Mouse (Mus musculus) liver, embryonic 16.5 days (tissue): ENCODE measurements around the gene Gm28778. TPM values are rescaled to one million over a fixed set of nuclear protein-coding genes. Genes with fewer than 3 reads are reported as not detected.
"Not testable (repeated sequence)": the region's sequence is repeated elsewhere in the genome, so short reads cannot be mapped to it uniquely, and the experiment has no call there.

Experiments
- ATAC-seq: fragments of 200-750 bp; cut with Nextera tagmentation; 2 replicates; pipeline ENCODE4 v1.8.0; 2017; ENCODE audit warnings: low read depth, mild to moderate bottlenecking, moderate number of reproducible peaks, moderate library complexity
- H3K27ac ChIP-seq: fragments of 300-500 bp; sonication (generic); 2 replicates; pipeline ENCODE4 v1.5.1; 2014; ENCODE audit warnings: mild to moderate bottlenecking, low read length
- H3K27me3 ChIP-seq: fragments of 300-500 bp; sonication (generic); 2 replicates; pipeline ENCODE4 v1.6.1; 2014; ENCODE audit warnings: low read depth, low read length, mixed read lengths; ENCODE audit not compliant: control insufficient read depth, insufficient read depth
- H3K36me3 ChIP-seq: fragments of 300-500 bp; sonication (generic); 2 replicates; pipeline ENCODE4 v1.6.1; 2014; ENCODE audit warnings: mild to moderate bottlenecking; ENCODE audit not compliant: control insufficient read depth, insufficient read depth
- H3K4me1 ChIP-seq: fragments of 300-500 bp; sonication (generic); 2 replicates; pipeline ENCODE4 v1.6.1; 2014; ENCODE audit warnings: low read depth, low read length, mixed read lengths; ENCODE audit not compliant: control insufficient read depth
- H3K4me2 ChIP-seq: fragments of 300-500 bp; sonication (generic); 2 replicates; pipeline ENCODE4 v1.6.1; 2014; ENCODE audit warnings: low read depth, low read length, mixed read lengths
- H3K4me3 ChIP-seq: fragments of 300-500 bp; sonication (generic); 2 replicates; pipeline ENCODE4 v1.5.1; 2014; ENCODE audit warnings: low read depth, mild to moderate bottlenecking, low read length
- H3K9ac ChIP-seq: fragments of 300-500 bp; sonication (generic); 2 replicates; pipeline ENCODE4 v1.6.1; 2014; ENCODE audit warnings: low read depth, low read length
- H3K9me3 ChIP-seq: fragments of 300-500 bp; sonication (generic); replicated peaks from 2 replicates; pipeline ENCODE4 v1.6.1; 2016; ENCODE audit warnings: low read length; ENCODE audit not compliant: control insufficient read depth
- WGBS: fragments of 180-500 bp; shearing (Covaris S2); extraction: QIAGEN DNeasy Blood & Tissue Kit; methylation state at CpG from one replicate; pipeline ENCODE4 v1.1.7; 2014; ENCODE audit not compliant: insufficient replicate concordance; 5-methylcytosine and 5-hydroxymethylcytosine counted together
- polyA plus RNA-seq: library from polyadenylated mRNA; unstranded; fragments of >200 nt; fragmentation: Nextera tagmentation; extraction: Ambion mirVana; gene quantifications from 2 replicates; pipeline ENCODE4 v1.2.1, GENCODE M21; 2015

Gm28778 gene
- polyA plus RNA-seq, result not detected in 2 replicates

DNA sequence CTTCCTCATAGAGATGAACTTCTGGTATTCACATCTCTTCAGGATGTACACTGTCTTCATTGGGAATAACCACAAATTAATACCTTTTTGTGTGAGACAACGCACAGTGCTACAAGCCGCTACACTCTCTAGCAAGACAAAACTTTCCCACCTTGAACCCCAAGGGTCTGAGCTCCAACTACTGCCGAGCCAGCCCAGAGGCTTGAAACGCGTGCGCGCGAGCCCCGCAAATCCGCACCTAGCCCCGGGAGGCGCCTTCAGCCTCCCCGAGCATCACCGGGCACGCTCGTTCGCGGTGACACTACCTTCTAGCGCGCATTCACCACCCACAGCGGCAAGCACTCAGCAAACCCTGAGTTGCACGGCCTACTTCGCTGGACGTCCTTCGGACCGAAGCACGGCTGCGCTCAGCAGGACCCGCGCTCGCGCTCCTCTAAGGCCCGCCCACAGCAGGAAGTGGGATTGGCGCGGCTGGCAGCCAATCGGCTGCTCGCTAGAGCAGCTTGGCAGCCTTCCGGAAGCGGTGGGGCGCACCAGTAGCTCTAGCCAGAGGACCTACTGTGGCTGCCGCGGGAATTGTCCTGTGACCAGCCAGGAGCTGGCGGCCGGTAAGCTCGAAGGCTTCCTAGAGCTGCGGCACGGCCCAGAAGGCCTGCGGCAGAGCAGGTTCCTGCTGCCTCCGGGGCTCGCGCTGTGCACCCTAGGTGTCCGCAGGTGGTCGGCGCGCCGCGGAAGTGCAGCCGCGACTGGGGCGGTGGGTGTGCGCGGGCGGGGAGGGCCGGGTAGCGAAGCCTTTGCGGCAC lies at the start of gene Gm28778, which contains the start of the genes Pms1 and Ormdl1:
TSS of gene Gm28778 (plus strand) at position 531 of the 803 bp plus-strand sequence.
TSS of gene Pms1 (minus strand) at position 438 of the 803 bp plus-strand sequence.
TSS of gene Ormdl1 (plus strand) at position 515 of the 803 bp plus-strand sequence.
- H3K9me3 ChIP-seq, result no peaks in the 10 kb centered on the region
- peak within 1 kb of the TSS; percentile 88 for H3K27ac ChIP-seq
- WGBS, result under 1% methylated on average over 66 of the region's 66 CpGs
- peaks cover 6% of the 10 kb centered on the region; the same call in 1 of the 2 replicates for H3K4me1 ChIP-seq
- H3K4me3 ChIP-seq, result peak within 1 kb of the TSS; percentile 77
- no peaks in the 10 kb centered on the region for H3K27me3 ChIP-seq
- H3K36me3 ChIP-seq, result no peaks in the 10 kb centered on the region; the same call in none of the 2 replicates
- ATAC-seq, result peak; percentile 100
- H3K4me2 ChIP-seq, result peak within 1 kb of the TSS; percentile 87
- peak within 1 kb of the TSS; percentile 80 for H3K9ac ChIP-seq

DNA sequence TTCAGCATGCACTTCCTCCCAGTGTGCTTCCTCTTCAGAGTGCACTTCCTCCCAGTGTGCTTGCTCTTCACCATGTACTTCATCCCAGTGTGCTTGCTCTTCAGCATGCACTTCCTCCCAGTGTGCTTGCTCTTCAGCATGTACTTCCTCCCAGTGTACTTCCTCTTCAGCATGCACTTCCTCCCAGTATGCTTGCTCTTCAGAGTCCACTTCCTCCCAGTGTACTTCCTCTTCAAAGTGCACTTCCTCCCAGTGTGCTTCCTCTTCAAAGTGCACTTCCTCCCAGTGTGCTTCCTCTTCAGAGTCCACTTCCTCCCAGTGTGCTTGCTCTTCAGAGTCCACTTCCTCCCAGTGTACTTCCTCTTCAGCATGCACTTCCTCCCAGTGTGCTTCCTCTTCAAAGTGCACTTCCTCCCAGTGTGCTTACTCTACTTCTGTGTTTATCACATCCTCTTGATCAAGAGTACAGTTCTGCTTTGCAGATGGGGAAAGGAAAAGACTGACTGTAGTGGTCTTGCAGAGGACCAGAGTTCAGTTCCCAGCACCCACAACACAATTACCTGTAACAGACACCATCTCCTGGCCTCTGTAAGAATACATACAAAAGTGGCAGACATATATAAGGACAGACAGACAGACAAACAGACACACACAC lies 31.8 kb upstream of the Gm28778 start:
- H3K9me3 ChIP-seq, H3K27me3 ChIP-seq, H3K4me2 ChIP-seq, H3K4me1 ChIP-seq, ATAC-seq, H3K4me3 ChIP-seq, H3K9ac ChIP-seq, H3K27ac ChIP-seq, H3K36me3 ChIP-seq: not testable (repeated sequence)

DNA sequence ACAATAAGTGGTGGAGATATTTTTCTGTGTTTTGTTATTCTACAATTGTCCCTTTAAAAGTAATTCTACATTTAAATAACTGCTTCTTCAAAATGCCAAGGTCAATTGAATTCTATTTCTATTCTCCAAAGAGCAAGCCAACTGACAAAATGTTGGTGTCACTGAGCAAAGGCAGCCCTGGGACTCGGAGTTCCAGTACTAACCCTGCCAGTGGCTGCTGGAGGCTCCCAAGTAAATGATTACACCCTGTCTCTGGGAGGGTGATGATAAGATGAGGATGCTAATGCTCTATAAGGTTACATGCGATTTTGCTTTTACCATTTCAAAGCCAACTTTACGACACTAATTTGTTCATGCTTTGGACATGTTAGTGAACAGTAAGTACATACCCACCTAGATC lies 27.0 kb upstream of the Gm28778 start:
- no peak overlapping the region for H3K4me2 ChIP-seq
- H3K27me3 ChIP-seq, result no peaks in the 10 kb centered on the region
- no peaks in the 10 kb centered on the region for H3K9me3 ChIP-seq
- no peaks in the 10 kb centered on the region for H3K36me3 ChIP-seq
- no peaks in the 10 kb centered on the region for H3K4me1 ChIP-seq
- H3K27ac ChIP-seq, result no peak overlapping the region
- no peak overlapping the region for H3K9ac ChIP-seq
- H3K4me3 ChIP-seq, result no peak overlapping the region
- WGBS, result 54% methylated on average over 3 of the region's 3 CpGs
- ATAC-seq, result no peak

- H3K27ac ChIP-seq, result no peak overlapping the region
- no peaks in the 10 kb centered on the region for H3K9me3 ChIP-seq
- ATAC-seq, result no peak
- H3K36me3 ChIP-seq, result no peaks in the 10 kb centered on the region
- no peaks in the 10 kb centered on the region for H3K4me1 ChIP-seq
- no peak overlapping the region for H3K4me2 ChIP-seq
- H3K27me3 ChIP-seq, result no peaks in the 10 kb centered on the region
- no peak overlapping the region for H3K4me3 ChIP-seq
- H3K9ac ChIP-seq, result no peak overlapping the region
Measured at GRCm38 (mm10) chr1:53272646-53273045, 24.3 kb upstream of the Gm28778 start.

GRCm38 (mm10) chr1:53291197-53291596 lies 5.7 kb upstream of the Gm28778 start:
- Histone ChIP-seq H3K4me2 (no peak overlapping the region), H3K4me3 (no peak overlapping the region), H3K9me3 (no peaks in the 10 kb centered on the region), H3K36me3 (no peaks in the 10 kb centered on the region), H3K9ac (no peak overlapping the region), H3K27me3 (no peaks in the 10 kb centered on the region), H3K4me1 (peaks cover 3% of the 10 kb centered on the region; the same call in 1 of the 2 replicates), H3K27ac (no peak overlapping the region)
- ATAC-seq, result no peak
- WGBS, result 72% methylated on average over 3 of the region's 3 CpGs

- H3K4me3 ChIP-seq, result no peak overlapping the region
- H3K27me3 ChIP-seq, result no peaks in the 10 kb centered on the region
- WGBS, result 72% methylated on average over 4 of the region's 4 CpGs
- peaks cover 6% of the 10 kb centered on the region; the same call in 1 of the 2 replicates for H3K4me1 ChIP-seq
- no peak overlapping the region for H3K4me2 ChIP-seq
- H3K9ac ChIP-seq, result no peak overlapping the region
- H3K9me3 ChIP-seq, result no peaks in the 10 kb centered on the region
- H3K27ac ChIP-seq, result no peak overlapping the region
- H3K36me3 ChIP-seq, result peaks cover 3% of the 10 kb centered on the region
- no peak for ATAC-seq
Measured at GRCm38 (mm10) chr1:53300506-53300905, 3.6 kb downstream of the Gm28778 start.

GRCm38 (mm10) chr1:53312989-53313967 lies 16.4 kb downstream of the Gm28778 start, which contains the start of gene Osgepl1:
Gene Osgepl1 (plus strand): TSS chr1:53313624.
- WGBS, result 2% methylated on average over 27 of the region's 27 CpGs
- Histone ChIP-seq H3K27me3 (no peaks in the 10 kb centered on the region), H3K27ac (peak within 1 kb of the TSS; percentile 83), H3K9ac (peak within 1 kb of the TSS; percentile 89), H3K4me2 (peak within 1 kb of the TSS; percentile 82), H3K4me1 (peaks cover 5% of the 10 kb centered on the region; the same call in 1 of the 2 replicates), H3K36me3 (peaks cover 9% of the 10 kb centered on the region), H3K4me3 (peak within 1 kb of the TSS; percentile 85), H3K9me3 (no peaks in the 10 kb centered on the region)
- peak; percentile 96 for ATAC-seq

DNA sequence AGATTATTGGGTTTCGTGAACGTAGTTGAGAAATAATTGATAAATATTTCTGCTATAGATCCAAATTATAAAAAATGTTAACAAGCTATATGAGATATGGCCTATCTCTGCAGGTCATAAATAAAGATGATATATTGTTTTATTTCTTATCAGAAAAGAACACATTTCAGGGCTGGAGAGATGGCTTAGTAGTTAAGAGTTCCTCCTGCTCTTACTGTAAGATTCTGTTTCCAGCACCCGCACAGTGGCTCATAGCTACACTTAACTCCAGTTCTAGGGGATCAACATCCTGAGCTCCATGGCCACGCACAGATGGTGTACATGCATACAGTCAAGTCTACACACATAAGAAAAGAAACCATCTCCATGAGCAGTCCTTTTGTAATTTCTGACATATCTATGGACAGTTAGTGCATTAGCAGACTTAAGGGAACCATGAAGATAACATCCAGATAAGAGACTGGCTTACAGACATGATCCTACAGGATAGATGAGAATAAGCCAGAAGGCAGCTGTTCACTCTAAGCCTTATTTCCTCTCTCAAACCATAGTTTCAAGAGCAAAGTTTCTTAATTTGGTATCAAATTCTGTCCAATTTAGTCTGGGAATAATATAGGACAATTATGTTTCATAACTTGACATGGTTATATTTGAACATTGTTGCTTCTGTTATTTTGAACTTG lies 24.9 kb downstream of the Gm28778 start:
- Histone ChIP-seq H3K9me3 (no peaks in the 10 kb centered on the region), H3K4me2 (no peak overlapping the region), H3K27me3 (no peaks in the 10 kb centered on the region), H3K4me1 (peaks cover 3% of the 10 kb centered on the region; the same call in 1 of the 2 replicates), H3K27ac (no peak overlapping the region), H3K9ac (no peak overlapping the region), H3K36me3 (peaks cover 5% of the 10 kb centered on the region), H3K4me3 (no peak overlapping the region)
- peak; percentile 47; the same call in 1 of the 2 replicates for ATAC-seq
- 66% methylated on average over 4 of the region's 4 CpGs for WGBS
